Mouse (Mus musculus): ENCODE measurements around the gene Creb3l2.
"Not testable (repeated sequence)": the region's sequence is repeated elsewhere in the genome, so short reads cannot be mapped to it uniquely, and the experiment has no call there.

The Creb3l2 gene

DNA sequence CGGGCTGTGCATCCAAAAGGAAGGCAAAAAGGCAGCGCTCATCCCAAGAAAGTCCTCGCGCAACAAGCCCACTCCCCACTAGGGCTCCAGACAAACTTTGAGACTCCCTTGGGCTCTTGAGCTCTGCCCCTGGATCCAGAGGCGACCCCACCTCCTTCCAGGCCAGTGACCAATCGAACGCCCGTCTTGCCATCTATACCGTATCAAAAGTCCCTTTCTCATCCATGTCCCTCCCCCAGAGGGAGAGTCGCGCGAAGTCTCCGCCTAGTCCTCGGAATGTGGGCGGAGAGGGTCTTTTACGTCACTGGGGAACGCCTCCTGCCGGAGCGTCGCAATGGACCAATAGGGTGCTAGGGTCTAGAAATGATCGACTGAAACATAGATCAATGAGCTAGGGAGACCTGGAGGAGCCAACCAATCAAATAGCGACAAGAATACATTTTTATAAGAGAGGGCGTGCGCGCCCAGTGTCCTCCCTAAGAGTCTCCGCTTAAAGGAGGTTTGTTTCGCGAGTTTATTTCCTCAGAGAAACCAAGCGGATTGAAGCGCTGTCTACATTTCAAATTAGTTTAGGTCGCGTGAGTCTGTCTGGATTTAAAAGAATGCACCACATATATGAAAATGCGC, at the start of gene Creb3l2:
Creb3l2 (minus strand) TSS at position 106 of the 627 bp plus-strand sequence.
- peak; percentile 96 for DNase-seq

DNA sequence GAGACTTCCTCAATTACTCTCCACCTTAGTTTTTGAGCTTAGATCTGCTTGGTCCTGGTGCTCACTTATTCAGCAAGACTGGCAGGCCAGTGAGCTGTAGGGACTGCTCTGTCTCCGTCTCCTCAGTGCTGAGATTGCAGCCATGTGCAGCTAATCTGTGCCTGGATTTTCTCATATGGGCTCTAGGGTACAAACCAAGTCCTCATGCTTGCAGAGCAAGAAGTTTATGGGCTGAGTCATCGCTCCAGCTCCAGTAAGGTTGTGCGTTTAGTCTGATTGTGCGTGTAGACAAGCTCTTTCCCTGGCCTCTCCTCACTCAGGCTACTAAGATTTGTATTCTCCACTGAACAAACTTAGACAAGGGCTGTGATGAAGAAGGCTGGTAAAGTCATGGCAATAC, 44.6 kb upstream of the Creb3l2 start:
- DNase-seq = no peak

DNA sequence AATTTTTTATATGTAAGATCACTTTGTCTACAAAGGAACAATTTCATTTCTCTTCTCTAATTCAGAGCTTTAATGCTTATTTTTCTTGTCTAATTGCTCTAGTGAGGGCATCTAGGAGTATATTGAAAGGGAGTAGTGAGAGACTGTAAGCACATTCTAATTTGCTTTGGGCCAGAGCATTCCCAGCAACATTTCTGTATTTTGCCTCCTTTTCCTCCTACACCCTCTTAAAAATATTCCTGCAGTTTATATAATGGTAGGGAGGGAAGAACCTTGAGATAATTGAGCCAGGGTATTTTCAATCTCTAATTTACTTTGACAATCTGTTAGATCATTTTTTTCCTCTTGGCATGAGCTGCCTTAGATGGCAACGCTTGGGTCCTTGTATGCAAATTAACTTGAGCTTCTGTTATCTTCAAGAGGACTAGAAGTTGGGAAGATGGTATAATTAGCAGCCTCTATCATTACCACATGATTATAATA, 42.7 kb upstream of the Creb3l2 start:
- DNase-seq = no peak

DNA sequence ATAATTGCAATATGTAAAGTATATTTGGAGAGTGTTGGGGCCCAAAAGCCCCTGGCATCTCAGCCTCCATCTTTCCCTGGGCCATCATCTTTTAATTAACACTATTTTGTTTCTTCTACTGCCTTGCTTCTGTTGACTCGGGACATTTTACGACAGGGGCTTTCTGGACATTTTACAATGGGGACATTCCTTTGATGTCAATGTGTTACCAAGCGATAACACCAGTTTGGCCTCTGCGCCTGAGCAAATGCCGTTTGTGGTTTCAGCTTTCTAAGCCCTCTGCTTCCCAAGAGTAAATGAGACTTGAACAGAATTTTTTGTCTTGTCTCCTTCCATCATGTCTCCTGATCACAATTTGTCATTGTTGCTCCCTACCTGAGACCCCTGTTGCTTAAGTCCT, 41.3 kb upstream of the Creb3l2 start:
- no peak for DNase-seq

DNA sequence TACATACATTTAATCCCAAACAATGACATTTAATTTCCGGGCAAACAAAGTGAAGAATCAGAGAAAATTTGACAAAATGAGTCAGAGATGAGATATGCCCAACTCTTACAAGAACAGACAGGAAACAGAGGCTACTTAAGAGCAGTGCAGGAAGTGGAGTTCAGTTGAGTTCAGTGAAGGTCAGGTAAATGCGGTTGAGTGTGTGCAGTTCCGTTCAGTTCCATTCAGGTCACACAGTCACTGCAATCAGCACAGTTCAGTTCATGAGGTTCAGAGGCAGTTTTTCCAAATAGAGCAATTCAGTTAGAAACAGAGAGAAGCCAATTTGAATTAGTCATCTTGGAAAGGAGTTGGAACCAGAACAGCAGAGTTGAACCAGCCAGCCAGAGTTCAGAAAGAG, 39.2 kb upstream of the Creb3l2 start:
- DNase-seq = no peak

DNA sequence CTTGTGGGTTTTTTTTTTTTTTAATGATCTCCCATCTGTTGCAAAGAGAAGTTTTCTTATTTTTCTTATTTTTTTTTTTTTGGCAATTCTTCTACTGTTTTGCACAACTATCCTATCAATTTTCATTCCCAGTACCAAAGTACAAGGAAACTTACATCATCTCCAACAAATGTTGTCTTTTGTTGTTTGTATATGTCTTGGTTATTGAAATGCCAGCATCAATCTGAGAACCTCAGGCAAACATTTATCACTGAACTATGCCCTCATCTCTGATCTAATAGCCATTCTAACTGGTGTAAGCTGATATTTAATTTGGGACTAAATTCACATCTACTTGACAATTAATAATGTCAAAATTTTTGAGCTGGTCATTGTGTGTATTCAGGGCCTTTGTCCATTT, 38.1 kb upstream of the Creb3l2 start:
- DNase-seq = no peak

DNA sequence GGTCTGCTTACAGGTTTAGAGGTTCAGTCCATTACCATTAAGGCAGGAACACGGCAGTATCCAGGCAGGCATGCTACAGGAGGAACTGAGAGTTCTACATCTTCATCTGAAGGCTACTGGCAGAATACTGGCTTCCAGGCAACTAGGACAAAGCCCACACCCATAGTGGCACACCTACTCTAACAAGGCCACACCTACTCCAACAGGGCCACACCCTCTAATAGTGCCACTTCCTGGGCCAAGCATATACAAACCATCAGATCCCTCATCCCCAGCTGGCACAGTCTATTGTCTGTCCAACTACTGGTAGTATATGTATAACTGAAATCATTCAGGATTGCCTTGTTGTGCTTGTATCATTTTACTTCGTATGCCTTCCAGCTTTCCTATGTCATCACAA, 36.5 kb upstream of the Creb3l2 start:
- DNase-seq = no peak

DNA sequence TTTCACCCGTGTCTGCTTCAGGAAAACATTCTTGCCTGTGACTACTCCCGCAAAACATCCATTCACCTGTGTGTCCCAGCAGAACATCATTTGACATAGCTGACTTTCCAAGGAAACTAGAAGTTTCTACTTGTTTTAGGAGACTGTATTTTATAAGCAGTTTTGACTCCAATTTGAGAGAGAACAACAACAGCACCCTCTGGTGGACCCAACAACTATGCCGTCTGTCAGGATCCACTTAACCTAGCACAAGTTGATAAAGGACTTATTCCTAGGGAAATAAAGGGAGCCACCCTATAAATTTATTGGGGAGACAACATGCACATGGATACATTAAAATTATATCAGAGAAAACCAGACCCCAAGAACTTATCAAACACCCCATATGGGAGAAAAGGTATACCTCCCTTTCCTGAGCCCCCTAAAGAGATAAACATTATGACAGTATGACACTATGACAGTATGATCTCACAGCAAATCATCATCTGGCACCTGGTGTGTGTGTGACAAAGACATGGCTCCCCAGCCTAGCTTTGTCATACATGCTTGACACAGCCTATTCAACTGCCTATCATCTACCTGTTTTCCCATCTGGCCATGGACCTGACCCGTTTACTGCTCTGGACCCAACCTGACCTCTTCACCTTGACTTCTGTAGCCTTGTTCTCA, 31.9 kb upstream of the Creb3l2 start:
- DNase-seq = no peak

DNA sequence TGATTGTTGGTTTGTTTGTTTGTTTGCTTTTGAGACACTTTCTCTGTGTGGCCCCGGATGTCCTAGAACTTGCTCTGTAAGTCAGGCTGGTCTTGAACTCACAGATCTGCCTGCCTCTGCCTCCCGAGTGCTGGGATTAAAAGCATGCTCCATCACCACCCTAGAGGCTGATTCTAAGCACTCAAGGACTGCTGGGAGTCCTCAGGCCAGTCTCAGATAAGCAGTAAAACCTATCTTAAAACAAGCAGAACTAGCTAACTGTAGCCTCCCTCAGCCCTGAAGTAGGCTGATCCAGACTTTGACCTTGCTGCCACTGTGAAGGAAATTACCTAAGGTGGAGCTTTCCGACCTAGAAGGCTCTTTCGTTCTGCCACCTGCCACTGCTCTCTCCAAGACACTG, 28.3 kb upstream of the Creb3l2 start:
- no peak for DNase-seq

DNA sequence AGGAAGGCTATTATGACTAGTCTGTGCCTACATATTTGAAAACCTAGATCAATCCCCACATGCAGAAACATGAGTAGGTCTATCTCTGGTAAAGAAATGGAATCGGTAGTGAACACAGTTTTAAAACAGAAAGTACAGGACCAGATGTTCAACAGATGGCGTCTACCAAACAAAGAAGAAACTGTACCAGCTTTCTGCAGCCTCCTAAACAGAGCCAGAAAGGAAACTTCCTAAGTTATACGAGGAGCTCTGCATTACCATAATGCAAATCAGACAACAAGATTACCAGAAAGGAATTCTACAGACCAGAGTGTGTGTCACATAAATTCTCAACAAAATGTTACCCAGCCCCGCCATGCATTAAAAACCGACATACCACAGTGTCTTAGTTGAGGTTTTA, 23.9 kb upstream of the Creb3l2 start:
- DNase-seq = no peak

DNA sequence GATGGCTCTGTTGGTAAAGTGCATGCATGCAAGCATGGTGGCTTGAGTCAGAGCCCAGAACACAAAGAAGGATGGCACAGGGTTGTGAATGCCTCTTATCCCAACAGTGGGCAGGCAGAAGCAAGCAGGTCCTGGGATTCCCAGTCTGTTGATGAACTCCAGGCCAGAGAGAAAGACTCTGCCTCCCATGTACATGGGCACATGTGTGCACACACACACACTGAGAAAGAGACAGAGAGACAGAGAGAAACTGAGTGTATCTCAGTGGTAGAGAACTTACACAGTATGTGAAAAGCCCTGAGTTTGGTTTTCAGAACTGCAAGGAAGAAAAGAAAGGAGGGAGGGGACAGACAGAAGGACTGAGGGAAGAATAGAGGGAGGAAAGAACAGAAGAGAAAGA, 23.4 kb upstream of the Creb3l2 start:
- DNase-seq = no peak

DNA sequence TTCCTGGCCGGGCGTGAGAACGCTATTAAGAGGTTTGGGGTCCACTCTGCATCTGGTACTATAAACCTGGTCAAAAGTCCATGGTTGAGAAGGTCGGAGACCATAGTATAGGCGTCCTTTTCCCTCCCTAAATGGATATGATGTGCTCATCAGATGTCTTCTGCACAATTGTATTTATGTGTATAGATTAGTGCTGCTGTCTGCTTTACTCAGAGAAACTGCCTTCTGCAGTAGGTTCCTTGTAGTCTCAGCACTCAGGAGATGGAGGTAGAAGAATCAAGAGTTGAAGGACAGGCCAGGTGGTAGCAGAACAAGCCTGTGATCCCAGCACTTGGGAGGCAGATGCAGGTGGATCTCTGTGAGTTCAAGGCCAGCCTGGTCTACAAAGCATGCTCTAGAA, 22.6 kb upstream of the Creb3l2 start:
- no peak for DNase-seq

DNA sequence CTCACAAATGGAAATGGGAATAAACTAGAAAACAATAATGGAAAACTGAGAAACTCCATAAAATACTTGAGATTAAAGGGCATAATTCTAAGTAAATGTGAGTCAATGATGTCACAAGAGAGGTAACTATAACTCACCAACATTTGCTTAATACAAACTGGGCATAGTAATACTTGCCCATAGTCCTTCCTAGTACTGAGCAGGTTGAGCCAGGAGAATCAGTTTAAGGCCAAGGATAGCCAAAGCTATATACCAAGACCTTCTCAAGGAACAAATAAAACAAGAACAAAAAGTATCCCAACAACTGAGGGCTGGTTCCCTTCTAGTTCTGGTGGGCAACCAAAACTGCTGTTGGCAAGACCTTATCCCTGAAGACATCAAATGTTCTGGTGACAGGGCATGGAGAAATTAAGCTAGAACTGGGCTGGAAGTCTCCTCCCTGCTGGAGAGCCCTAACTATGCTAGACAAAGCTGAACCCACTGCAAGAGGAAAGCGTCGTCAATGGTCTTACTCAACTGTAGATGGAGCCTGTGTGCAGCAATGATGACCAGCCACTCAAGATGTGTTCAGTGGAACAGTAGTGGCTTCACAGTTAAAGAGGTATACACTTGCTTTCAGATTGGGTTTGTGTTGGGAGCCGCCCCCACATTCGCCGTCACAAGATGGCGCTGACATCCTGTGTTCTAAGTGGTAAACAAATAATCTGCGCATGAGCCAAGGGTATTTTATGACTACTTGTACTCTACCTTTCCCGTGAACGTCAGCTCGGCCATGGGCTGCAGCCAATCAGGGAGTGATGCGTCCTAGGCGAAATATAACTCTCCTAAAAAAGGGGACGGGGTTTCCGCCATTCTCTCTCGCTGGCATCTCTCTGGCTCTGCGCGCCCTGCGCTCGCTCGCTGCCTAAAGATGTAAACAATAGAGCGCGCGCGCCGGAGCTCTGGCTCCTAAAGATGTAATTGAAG, 21.9 kb upstream of the Creb3l2 start:
- peak; percentile 30 for DNase-seq

DNA sequence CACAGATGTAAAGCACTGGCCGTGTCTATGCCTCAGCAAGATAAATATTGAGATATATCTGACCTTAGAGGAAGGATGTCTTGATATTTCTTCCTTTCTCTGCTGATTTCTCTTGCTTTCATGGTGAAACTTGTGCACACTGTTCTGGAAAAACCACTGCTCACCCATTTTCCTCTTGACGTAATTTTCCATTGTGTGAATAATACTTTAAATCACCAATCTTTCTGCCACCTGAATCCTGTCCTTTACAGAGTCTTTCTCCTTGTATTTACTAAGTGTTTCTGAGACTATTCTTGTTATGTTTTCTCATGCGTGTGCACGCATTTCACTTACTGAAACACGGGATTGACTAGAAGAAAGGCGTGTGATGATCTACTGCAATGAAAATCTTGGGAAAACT, 18.7 kb upstream of the Creb3l2 start:
- DNase-seq = no peak

DNA sequence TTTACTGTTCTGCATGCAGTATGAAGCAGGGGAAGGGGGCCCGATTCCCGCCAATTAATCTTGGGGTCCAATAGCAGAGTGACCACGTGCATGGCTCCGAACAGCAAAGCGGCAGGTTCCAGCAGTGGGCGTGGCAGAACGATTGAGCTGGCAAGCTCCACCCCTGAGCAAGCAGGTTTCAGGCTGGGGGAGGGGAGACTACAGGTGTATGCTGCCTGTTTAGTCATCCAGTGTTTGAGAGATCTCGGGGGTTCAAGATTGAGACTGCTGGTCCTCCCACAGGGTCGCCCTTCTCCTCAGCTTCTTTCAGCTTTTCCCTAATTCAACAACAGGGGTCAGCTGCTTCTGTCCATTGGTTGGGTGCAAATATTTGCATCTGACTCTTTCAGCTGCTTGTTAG, 17.7 kb upstream of the Creb3l2 start:
- DNase-seq = not testable (repeated sequence)

DNA sequence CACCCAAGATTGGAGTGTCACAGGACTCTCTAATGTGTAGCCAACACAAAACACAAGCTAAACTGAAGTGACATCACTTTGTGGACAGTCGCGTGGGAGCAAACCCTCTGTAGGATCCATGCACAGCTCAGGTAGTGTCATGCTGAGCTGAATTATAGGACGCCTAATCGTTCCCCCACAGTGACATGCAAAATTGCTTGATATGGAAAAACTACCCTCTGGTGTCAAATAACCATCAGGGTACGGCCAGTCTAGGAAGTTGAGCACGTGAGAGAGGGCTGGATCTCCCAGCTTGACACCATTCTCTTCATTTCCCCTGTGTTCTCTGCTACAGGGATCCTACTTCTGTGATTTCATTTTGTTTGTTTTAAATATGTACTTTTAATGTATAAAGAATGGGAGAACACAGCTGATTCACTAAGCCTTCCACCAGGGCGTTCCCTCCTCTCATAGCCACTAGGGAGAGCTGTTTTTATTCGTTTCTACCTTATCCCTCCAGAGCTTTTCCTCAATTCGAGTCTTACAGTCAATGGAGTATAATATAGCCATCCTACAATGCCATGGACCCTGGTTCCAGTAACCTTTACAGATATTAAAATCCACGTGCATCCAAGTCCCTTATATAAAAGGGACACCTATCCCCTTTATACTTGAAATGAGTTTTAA, 16.2 kb upstream of the Creb3l2 start:
- no peak for DNase-seq

DNA sequence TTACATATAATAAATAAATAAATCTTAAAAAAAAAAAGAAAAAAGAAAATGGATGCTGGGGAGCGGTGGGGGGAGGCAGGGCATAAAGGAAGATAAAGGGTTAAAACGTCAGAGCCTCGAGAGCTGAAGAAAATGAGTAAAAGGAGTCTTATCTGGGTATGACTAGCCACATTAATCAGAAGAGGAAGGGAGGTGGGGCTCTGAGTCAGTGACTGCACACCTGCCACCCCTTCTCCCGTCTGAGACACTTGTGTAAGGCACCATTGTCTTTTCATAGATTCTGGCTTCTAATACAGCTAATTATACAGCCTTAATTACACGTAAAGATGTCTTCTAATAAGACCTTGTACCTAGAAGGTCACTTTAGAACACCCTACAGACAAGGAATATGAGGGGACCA, 13.6 kb upstream of the Creb3l2 start:
- no peak for DNase-seq

DNA sequence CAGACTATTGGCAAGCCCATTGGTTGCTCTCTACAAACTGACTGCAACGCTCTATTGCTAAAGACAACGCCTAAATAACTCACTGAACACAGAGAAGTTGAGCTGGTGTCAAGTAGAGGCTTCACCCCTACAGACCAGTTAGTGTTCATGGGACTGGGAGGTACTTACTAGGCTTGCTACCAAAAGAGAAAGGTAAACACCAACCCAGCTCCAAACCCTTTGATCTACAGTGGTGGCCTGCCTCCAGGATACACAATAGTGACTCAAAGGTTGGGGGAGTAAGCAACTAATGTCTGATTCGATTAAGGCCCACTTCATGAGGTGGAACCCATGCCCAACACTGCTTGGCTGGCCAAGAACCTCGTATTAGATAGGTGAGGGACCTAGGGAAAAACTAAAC, 11.1 kb upstream of the Creb3l2 start:
- DNase-seq = no peak

DNA sequence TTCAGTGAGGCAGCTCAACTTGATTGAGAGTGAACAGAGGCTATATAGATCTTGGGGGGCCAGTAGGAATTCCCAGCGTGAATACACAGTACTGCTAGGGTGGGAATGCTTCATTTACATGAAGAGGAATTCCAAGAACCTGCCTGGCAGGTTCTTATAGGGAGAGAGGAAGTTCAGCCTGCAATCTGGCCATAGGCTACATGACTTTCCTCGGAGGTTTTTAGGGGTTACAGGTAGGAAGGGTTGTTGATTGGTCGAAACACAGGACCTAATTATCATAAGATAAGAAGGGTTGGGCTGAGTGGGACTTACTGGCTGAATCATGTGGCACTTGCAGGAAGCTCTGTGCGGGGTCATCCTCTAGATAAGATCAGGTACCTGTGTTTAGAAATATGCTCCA, 9.7 kb upstream of the Creb3l2 start:
- DNase-seq = no peak

DNA sequence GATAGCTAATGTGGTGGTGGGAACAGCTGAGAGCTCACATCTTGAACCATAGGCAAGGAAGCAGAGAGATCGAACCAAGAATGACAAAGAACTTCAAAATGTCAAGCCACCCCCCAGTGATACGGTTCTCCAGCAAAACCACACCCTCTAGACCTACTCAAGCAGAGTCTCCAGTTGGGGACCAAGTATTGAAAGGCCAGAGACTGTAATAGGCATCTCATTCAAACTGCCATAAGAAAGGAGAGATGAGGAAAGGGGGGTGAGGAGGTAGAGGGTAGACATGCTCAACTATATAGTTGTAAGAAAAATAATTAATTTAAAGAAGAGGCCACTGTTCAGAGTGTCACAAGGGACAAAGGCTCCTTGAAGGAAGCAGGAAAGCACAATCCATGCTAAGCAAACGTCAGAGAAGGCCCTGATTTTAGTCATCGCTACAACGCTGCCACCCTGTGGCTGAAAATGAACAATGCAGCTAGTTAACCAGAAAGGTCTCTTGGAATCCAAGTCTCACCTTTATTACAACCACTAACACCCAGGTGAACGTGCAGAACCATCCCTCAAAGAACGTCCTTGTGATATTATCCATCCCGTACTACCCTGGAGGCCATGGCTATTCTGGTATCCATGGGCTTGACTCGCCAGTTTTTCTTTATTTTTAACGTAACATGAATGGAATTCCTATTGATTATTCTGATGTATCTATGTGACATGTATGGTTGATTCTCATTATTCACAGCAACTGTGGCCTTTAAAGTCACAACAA, 5.9 kb upstream of the Creb3l2 start:
- DNase-seq = peak; percentile 62

DNA sequence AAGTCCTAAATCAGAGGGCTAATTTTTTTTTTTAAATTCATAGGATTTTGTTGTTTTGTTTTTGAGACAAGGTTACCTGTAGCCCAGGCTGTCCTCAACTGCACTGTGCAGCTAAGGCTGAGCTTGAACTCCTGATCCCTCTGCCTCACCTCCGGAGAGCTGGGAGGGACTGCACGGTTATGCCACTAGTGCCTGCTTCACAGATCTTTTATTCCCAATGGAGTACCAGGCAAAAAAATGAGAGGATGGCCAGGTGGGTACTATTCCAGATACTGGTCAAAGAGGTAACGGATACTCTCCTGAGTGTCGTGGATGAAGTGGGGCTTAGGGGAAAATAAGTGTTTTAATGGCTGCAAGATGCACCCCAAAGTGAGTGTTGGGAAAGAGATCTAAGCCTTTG, 835 bp upstream of the Creb3l2 start:
- no peak for DNase-seq

DNA sequence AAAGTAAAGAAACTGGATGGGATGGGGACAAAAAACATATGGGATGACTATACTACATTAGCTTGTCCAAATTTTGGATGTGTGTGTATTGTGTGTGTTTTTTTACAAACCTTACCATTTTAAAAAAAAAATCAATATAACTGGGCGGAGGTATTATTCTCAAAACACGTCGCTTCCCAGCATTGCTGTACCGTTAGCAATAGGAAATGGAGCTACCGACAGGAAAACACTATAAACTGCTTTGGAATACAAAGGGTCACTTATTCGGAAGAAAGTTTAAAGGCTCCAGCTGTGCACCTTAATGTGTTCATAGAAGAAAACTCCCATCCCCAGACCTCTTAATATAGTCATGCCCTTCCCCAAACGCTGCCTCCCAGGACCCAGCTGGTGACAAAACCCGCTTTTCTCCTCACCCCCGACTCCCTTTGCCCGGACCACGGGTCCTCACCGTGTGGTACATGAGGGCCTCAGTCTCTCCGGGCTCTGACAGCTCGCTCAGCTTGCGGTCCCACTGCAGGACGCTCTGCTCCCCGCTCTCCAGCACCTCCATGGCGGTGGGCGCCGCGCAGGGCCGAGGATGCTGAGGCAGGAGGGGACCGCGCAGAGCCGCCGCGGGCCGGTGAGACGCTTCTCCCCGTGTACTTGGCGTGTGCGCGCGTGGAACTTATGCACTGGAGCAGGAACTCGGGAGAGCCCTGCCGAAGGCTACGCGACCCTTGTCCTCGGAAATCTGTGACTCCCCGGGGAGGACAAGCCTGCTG, 515 bp downstream of the Creb3l2 start:
- peak; percentile 49 for DNase-seq
